Mouse (Mus musculus) brain, adult 2 months (tissue): ENCODE data around the gene Nek11.
"Not testable (repeated sequence)": the region's sequence is repeated elsewhere in the genome, so short reads cannot be mapped to it uniquely, and the experiment has no call there.

Experiments used
- DNase-seq: peaks from one replicate; pipeline ENCODE4 v3.0.0; 2011; ENCODE audit warnings: low read depth, low spot score

The Nek11 gene

GRCm38 (mm10) chr9:105139204-105139603, 256.1 kb downstream of the Nek11 start:
- no peak for DNase-seq

GRCm38 (mm10) chr9:105136404-105136803, 258.9 kb downstream of the Nek11 start:
- no peak for DNase-seq

GRCm38 (mm10) chr9:105134536-105134935, 260.8 kb downstream of the Nek11 start:
- DNase-seq: no peak

- DNase-seq: no peak
Measured at GRCm38 (mm10) chr9:105132002-105132367, 263.3 kb downstream of the Nek11 start.

DNA sequence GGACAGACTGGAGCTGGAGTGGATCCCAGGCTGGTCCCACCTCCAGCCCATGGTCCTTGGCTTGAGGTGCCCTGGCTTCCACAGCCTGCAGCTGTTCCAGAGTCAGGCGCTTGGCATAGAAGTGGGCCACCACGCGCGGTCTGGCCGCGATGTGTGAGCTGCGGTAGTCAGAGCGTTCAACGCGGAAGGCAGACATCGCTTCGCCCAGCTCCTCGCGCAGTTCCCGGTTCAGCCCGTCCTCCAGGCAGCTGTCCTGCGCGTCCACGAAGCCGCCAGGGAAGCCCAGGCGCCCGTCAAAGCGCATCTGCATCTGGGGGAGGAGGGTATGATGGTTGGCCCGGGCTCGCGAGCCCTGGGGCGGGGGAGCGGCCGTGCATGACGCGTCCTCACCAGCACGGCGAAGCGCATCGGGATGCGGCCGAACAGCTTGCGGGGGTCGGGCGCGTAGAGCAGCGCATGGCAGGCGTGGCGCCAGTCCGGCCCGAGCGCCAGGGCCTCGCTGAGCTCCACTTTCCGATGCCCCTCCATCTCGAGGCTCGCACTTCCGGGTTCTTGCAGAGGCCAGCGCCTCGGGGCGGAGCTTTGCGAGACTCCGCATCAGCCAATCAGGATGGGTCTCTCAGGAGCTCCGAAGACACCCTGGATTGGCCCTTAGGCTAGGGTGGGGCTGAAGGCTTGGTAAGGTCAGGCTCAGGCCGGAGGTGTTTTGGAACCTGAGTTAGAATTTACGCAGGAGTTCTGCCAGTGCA, 263.9 kb downstream of the Nek11 start, which contains the start of gene Nudt16:
TSS of gene Nudt16 (minus strand) at position 572 of the 749 bp plus-strand sequence.
- DNase-seq: peak; percentile 98

GRCm38 (mm10) chr9:105130331-105130730, 265.0 kb downstream of the Nek11 start:
- DNase-seq: no peak

DNA sequence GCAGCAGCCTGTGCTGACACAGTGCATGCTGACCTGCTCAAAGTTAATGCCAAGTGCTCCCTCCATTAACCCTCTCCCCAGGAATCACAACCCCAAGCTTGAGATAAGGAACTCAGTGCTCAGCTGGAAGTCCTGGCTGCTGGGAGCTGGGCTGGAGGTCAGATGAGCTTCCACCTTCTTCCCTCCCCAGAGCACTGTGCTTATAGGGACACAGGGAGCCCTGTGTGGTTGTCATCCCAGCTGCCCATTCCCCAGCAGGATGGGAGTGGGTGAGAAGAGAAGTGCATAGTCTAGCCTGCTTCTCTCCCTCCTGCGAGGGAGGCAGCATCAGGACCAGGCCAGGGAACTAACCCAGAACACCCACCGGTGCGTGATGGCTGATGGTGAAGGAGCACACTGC, 270.1 kb downstream of the Nek11 start:
- DNase-seq: not testable (repeated sequence)
